Mouse (Mus musculus) ovary, postnatal 14 days (tissue): ENCODE measurements at regions not wholly inside any gene's neighbourhood (a gene's known extent, or its start where the extent isn't known, plus 50 kb on each side); places are given as distances from the start of the nearest gene placed in this dataset.

Source experiments
- DNase-seq: peaks from one replicate; pipeline ENCODE4 v3.0.0; 2022; ENCODE audit warnings: low spot score

DNA sequence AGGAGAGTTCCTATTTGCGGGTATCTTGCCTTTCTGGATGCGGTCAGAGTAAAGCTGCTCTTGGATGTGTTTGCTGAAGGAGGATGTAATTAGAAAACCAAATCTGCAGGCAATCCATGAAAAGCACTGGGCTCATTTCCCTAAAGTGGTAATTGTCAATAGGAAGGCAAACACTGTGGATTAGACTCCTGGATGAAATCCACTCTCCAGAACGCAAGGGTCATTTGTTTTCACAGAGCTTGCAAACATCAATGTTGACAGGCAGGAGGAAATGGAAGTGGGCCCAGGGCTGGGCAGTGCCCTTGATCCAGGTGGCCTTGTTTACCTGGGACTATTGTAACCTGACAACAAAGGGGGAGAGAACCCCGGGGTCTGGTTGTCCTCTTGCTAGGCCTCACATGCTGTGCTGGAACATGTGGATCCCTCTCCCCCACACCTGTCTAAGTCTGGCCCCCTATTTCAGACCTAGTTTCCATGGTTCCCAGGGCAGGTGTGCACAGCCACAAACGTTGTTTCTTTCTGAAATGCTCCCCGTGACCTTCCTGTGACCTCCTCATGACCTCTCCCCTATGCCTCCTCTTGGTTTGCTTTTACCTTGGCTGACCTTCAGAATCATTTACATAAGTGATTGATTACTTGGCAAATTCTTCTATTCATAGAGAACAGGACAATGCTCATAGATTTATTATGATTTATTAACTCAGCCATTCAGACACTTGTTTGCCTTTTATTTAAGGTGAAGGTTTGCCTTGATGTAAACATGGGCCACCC lies 197.9 kb upstream of the Cops8 start:
- no peak for DNase-seq

DNA sequence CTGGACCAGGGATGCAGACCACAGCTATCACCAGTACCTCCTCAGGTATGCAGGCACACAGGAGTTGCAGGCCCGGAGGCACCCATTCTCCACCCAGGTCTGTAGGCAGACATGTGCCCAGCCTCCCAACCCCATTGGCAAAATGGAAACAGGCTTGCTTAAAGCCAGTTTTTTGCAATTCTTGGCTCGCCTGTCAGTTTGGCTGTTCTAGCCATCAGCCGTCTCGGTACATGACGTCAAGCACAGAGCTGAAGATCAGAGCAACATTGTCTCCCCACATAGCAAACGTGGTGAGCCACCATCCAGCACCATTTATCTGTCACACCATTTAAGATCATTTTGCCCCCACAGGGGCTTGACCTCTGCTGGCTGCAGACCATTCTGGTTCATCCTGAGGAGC lies 196.1 kb upstream of the Cops8 start:
- DNase-seq = no peak

DNA sequence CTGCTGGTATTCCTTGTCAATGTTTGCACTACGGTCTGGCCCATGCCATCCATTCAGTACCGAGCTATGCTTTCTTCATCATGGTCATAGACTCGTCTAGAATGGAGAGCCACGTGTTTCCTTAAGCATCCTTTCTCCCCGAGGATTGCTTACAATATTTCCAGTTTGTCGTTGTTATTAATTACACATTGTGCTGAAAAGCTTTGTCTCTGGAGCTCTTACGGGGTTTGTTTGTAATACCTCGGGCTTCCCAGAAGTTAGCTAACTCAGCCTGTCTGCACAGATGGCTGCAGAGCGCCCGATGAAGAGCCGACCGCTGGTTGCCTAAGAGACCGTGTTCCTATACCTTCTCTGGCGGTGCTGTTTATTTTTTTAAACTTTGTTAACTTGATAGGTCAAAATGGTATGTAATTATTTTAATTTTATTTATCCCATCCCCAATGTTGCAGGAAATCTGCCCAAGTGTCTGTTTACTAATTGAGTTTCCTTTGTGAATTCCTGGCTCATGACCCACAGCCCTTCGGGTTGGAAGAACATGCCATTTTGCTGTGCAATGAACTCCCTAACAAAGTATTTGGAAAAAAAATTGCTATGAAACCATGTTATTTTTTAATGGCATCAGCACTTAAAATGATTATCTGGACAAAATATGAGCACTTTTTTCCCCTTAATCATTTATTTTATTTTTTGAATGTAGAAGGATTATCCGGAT lies 194.1 kb upstream of the Cops8 start:
- no peak for DNase-seq

DNA sequence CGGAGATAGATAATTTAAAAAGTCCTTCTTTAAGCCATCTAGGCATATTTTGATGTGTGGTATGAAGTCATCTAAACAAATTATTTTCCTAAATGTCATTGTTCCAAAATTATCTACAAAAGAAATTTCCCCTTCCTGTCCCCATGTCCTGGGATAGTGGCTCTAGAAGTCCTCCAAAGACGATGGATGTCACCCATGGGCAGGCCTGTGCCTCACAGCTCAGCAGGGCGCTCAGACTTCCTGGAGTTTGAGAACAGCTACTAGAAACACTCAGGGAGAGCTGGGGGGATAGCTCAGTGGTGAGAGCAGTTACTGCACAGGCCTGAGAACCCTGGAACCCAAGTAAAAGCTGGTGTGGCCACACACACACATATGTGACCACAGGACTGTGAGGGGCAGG lies 193.5 kb upstream of the Cops8 start:
- no peak for DNase-seq

DNA sequence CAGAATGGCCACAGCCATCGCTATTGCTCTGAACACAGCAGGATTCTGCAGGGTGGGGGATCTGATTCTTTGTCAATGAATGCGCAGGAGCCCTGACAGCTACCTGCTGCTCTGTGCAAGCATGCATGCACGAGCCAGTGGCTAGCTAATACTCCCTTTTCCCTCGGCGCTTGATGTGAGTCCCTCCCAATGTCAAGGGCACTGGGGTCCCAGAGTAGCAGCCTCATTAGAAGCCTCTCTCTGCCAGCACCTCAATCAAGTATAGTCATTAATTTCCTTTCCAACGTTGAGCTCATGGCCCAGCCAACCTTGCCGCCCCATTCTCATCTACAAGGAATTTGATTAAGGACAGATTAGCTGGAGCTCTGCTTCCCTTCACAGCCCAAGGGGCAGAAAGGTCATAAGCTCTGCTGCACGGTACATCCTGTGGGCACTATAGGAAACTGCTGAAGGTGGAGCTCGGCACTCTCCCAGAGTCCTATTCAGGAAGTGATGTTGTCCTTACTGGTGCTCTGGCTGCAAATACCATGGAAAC lies 190.2 kb upstream of the Cops8 start:
- DNase-seq = no peak

DNA sequence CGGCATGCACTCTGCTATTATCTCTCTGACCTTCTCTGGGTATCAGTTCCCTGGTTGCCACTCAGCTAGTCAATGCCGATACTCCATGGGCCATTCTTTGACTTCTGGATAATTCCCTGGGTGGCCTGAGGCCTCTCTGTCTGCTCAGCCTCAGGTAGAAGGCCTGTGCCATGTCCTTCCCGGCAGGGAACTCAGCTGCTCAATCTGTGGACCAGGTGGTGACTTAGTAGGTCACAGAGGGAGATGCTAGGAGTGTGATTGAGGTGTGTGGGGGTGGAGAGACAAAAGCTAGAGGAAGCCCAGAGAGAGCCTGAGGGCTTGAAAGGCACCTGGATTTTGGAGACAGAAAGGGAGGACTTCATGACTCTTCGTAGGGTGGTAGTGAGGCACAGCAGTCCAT lies 188.0 kb upstream of the Cops8 start:
- no peak for DNase-seq

DNA sequence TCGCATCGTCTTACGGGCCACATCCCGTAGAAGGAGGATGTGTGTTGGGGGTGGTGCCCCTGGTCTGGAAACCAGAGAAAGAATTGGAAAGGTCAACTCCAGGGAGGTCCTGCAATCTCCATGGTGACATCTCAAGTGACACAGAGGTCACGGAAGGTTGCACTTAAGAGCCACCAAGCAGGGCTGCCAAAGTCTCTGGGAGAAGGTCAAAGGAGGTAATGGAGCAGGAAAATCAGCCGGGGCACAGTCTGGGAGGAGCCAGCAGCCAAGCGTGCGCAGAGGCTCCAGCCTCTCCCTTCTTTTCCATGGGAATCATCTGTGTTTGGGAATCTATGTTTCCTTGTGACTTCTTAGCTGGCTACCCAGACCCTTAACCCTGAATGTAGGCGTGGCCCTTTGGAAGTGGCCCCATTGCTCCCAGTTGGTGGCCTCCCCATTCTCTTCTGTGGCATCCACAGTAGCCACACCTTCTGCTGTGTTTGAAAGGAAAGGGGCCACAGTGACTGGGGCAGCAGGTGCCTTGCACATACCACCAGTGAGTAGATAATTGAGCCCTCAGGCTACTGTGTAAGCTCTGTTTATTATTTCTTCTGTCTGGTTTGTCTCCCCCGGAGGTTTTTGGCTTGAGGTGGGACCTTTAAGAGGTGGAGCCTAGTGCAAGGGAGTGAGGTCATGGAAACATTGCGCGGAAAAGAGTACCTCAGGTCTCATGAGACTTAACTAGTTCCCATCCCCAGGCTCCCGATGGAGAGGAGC lies 178.5 kb upstream of the Cops8 start:
- DNase-seq = no peak

DNA sequence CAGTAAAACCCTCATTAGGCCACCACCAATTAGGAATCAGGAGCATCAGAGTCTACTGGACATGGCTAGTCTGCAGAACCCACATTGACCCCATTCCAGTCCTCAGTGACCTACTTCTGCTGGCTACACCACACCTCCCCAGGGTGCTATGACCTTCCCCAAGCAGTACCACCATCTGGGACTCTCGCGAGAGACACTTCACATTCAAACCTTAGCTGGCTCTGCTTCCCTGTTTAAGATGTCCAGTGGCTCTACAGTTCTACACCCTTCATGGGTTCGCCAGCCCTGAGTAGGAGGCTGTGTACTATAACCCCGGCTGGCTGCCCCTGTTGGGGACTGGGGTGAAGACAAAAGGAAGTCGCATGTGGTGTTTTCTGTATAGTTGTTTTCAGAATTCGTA lies 174.4 kb upstream of the Cops8 start:
- DNase-seq = no peak

DNA sequence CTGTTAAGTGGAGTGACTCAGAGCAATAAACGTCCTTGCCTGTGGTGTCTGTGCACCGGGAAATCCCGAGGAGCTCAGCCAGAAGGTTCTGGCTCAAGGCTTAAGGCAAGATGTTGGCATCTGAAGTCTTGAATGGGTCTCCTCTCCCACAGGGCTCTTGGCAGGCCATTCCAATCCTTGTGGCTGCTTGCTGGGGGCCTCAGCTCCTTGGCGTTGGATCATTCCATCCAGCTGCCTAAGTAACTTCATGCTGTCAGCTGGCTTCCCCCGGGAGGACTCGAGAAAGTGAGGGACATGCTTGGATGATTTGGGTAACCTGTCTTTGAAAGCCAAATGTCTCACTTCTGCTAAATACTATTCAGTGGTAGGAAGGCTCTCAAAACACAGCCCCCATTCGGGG lies 174.0 kb upstream of the Cops8 start:
- DNase-seq = no peak

DNA sequence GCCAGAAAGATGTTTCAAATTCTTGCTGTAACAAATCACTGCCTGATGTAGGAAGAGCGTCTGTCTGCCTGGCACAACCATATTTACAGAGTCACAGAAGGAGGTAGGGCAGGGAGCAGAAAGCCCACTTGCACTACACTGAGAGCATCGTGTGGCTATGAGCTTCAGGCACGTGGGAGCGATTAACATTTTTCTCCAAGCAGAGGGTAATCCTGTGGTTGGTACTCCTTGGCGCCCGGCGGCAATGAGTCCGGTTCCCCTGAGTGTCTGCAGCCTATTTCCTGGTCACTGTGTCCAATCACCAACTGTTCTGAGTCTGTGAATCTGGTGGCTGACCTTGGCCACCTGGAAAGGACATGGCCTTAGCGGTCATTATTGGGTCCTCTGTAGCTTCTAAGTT lies 172.3 kb upstream of the Cops8 start:
- no peak for DNase-seq

DNA sequence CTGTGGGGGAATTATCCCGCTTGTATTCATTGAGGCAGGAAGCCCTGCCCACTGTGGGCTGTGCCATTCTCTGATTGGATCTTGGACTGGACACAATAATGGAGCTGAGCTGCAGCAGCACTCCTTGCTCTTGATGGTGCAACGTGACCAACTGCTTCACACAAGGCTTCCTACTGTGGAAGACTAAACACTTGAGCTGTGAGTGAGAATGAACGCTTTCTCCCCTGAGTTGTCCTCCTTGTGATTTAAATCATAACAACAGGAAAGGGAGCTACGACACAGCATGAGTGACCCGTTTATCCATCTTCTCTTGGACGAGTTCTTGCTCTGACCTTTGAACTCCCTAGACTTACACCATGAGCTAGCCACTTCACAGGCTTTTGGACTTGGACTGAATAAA lies 171.0 kb upstream of the Cops8 start:
- no peak for DNase-seq

DNA sequence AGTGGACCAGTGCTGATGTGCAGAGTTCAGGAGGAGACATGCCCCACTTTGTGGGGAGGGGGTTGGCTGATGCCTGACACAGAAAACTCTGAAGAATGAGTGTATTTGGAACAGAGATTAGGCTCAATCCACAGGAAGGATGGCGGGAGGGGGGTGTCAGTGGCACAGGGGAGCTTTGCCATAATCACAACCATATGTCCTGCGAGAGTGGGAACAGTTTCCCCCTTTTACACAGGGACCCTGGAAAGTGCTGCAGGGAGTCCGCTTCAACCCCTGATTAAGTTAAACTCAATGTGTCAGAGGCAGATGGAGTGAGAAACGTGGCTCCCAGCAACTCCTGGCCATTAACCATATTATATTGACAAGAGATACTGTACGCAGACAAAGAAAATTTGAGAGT lies 168.9 kb upstream of the Cops8 start:
- DNase-seq = no peak

DNA sequence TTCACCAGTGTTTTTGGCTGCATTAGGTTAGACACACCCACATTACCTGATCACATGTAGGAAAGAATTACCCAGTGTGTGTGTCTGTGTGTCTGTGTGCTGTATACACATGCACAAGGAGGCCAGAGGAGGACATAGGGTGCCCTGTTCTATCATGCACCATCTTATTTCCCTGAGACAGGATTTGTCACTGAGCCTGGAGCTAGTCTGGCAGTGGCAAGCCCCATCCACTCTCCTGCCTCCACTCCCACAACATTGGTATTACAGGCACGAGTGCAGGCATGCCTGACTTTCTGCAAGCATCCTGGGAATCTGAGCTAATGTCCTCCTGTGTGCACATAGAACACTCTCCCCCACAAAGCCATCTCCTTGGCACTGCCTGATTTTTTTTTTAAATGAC lies 162.1 kb upstream of the Cops8 start:
- no peak for DNase-seq

DNA sequence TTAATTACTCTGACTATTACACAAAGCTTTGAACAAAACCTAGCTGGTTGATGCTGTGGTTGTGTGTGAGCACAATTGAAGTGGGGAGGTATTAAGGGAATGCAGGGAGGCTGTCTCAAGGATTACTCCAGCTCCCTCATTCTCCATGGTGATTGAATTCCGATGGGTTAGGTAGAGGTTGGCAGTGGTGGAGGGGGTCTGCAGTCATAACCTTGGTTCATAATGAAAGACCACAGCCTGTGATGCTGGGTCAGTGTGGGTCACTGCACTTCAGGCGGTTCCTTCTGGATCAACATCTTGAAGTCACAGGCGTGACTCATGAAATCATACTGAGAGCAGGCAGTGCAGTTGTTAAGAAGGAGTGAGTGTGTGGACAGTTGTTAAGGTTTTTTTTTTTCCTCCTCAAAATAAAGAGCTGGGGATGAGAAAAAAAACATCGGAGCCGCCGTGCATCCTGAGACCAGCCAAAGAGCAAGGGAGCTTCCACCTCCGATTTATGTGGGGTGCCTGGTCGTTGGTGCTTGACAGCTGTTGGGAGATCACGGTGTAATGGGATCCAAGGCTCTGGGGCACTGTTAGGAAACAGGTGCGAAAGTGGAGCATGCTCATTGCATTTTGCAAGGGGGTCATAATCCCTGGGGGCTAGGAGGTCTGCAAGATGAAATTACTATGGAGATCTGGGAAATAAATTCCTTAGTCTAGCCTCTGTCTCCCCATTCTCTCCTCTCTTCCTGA lies 161.5 kb upstream of the Cops8 start:
- no peak for DNase-seq

DNA sequence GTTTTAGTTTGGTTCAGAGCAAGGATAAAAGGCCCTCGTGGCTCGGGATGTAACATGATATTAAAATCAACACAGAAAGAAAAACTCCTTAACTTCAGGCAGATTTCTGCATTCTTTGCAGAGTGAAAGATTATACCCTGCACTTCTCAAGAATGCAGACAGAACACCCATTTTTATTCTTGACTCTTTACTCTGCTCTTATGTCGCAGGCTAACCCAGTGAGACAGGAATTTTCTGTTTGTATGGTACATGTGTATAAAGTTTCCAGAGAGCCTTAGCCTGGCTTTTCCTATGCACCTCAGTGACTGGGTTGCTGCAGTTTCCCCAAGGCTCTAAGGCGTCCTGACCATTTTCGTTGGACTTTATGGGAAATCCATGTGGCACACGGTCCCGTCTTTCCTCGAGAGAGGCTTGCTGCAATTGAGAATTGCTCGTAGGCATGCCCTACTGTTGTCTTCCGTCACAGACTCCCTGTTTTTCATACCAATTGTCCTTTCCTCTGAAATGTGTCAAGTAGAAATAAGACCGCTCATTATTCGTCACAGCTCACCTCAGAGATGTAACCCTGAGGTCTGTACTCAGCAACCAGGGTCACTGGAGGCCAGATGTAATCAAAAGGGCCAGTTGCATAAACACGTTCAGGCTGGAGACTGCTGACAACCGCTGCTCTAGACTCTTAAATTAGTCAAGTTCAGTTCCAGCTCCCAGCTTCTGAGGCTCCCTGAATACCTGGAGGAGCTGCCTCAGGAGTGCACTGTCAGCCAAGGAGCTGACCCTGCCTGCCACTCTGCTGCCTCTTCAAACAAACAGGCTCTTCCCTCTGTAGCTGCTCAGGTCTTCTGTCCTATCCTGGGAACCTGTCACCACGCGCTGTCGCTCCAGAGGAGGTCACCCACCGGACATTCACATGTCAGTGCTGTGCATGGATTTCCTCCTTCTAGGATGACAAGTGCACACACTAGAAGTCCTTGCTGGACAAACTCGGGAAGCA lies 160.2 kb upstream of the Cops8 start:
- DNase-seq = no peak

DNA sequence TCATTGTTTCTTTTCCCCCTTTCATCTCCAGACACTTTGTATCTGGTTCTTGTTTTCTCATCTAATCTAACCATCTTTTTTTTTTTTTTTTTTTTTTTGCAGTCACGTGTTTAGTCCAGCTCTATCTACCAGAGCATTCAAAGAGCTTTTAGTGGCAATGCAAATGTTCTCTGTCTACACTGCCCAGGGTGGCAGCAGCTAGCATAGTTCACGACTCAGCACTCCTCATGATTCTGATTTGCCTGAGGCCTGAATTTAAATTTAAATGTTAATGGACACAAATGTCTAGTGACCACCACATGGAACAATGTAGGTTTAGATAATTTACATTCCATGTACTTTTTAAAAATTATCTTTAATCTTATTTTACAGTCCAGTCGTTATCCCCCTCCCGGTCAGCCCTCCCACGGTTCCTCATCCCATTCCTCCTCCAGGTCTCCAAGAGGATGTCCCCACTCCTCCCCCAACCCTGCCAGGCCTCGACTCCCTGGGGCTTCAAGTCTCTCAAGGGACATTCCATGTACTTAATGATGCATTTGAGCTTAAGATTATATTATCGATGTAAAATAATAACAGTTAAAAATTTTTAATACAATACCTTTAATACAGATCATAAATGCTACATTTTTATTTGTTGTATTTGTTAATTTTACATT lies 153.1 kb upstream of the Cops8 start:
- no peak for DNase-seq

DNA sequence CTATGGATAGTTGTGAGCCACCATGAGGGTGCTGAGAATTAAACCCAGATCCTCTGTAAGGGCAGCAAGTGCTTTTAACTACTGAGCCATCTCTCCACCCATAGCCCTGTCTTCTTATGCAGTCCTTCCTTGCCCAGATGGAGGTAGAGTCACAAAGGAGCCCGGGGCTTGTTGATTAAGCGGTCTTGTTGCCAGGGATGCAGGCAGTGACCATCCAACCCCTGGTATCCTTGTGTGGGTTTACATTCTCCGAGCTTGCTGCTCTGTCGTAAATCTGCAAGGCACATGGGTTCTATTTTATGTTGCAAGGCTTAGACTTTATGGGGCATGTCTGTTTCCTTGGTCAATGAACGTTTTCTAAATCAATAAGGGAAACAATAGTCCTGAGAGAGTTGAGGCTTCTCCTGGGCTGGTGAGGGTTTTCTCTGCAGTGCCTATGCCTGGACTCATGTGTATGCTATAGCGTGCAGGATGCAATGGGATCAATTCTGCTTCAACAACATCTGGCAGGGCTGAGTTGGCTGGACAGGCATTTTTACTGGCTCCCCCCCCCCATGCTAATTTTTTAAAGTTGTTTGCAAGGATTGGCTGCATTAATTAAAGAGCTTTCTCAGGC lies 150.7 kb upstream of the Cops8 start:
- DNase-seq = no peak

DNA sequence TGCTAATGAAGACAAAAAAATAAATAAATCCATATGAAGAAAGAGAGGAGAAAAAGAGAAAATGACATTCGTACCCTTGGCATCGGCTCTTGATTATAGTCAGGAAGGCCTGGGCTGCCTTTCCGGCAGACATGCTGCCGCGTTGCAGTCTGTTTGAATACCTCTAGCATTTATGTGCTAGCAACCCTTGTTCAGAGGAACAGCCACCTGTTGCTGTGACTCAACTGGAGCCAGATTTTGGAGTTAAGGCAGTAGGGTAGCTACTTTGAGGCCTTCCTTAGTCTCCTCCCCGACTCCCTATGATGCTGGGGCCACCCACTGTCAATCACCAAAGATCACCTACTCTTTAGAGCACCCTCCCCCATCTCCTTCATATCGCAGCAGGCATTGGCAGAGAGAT lies 148.5 kb upstream of the Cops8 start:
- no peak for DNase-seq

DNA sequence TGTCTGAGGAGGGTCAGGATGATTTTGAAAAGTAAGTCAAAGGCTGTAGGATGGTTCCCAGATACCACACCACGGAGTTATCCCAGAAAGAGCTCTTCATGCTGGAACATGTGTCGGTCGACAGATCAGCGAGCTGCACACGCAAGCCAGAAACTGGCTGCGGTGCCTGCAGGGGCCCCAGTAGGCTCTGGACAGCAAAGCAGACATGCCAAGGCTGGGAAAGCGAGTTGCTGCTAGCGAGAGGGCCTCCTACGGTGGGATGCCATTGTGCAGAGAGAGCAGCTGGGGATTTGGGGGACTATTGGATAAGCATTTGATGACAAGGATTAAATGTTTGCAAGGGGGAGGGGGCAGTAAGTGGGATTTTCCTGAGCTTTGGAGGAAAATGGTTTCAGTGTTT lies 145.4 kb upstream of the Cops8 start:
- no peak for DNase-seq

DNA sequence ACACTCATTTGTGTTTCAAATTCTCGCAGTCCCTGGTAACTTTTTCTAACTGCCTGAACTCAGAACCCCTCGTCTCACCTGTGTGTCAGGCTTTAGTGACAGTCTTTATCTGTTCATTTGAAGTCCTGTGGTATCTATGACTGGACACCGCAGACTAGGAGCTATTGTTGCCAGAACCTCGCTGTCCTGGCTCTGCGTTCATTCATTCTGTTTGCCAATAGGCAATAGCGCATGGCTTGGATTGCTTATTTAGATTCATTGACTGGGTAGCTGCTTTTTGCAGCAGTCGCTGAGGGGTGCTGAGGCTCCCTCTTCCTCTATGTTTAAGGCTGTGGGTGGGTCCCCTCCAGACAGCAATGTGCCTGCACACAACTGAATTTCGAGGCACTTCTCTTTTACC lies 144.6 kb upstream of the Cops8 start:
- no peak for DNase-seq
